8 mouse cellular contexts compared by ENCODE assay signal in the genomic region with DNA sequence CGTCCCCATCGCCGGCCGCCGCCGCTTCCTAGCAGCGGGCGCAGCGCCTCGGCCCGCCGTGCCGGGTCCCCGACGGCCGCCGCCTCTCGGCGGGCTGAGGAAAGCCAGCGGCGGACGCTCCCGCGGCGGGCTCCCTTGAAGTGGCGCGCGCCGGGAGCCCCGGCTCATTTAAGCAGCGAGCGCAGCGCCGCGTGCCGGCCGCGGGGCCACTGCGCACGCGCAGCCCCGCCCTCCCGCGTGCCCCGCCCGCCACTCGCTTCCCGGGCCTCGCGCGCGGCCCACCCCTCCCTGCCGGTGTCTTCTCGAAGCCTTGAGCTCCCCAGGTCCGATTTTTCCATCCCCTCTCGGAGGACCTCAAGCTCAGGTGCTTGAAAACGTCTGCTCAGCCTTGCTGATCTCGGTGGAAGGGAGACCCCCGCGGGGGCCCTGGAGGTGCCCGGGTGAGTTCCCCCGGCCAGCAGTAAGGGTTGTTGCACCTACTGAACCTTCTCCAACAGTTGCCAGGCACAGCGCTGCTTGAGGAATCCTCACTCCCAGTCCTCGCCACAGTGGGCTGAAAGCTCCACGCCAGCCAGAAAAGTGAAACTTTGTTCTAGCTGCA. TPM values are rescaled to one million over a fixed set of nuclear protein-coding genes. Genes with fewer than 3 reads are reported as not detected.
A peak's percentile ranks its signal among the peaks of the same experiment; 100 is the strongest.
DNase-seq lines count a peak whose midpoint lies in the region; ATAC-seq and TF ChIP-seq lines count a peak whose summit lies in the region.

A gene (minus strand): TSS at position 174 of the 601 bp plus-strand sequence.

- peaks cover 3% of the 10 kb centered on the region; the same call in 1 of the 2 replicates for H3K79me2 ChIP-seq in MEL (ENCODE audit: control insufficient read depth, insufficient read depth, low read length, poor library complexity)

- 7% methylated on average over 38 of the region's 65 CpGs for WGBS in hindbrain, embryonic 13.5 days

- peaks cover 4 to 15% of the 10 kb centered on the region in 2 experiments; a peak in 3 of 4 replicates for H3K4me1 ChIP-seq in MEL (ENCODE audit: control insufficient read depth in 1 of 2, insufficient read depth in 2 of 2, low read length in 2 of 2)
- H3K4me1 ChIP-seq in hindbrain, embryonic 13.5 days (replicated peaks): peaks cover 8% of the 10 kb centered on the region

- H3K27ac ChIP-seq in MEL (ENCODE audit: control insufficient read depth, low read depth, low read length): peak within 1 kb of the TSS; percentile 45; the same call in 1 of the 2 replicates
- peak within 1 kb of the TSS; percentile 99 for H3K27ac ChIP-seq in hindbrain, embryonic 13.5 days

- H3K9ac ChIP-seq in MEL (ENCODE audit: control insufficient read depth, low read depth, low read length, poor library complexity, severe bottlenecking): peak within 1 kb of the TSS; percentile 80
- H3K9ac ChIP-seq in hindbrain, embryonic 13.5 days: peak within 1 kb of the TSS; percentile 96

- TF ChIP-seq EP300 in MEL (IDR thresholded peaks at IDR 0.05; ENCODE audit: low read depth in 1 of 2, low read length in 2 of 2): no peak

- peak; percentile 71 to 79; a peak in 3 of 4 replicates for TF ChIP-seq POLR2A in MEL (IDR thresholded peaks at IDR 0.05; ENCODE audit: control insufficient read depth in 1 of 2, insufficient read depth in 1 of 2, low read depth in 1 of 2, low read length in 2 of 2, poor library complexity in 1 of 2)

- H3K4me3 ChIP-seq in MEL (ENCODE audit: control insufficient read depth in 1 of 2, insufficient read depth in 1 of 2, low read depth in 2 of 2, low read length in 2 of 2): peak within 1 kb of the TSS; percentile 52 to 89
- H3K4me3 ChIP-seq in hindbrain, embryonic 13.5 days: peak within 1 kb of the TSS; percentile 89

- TF ChIP-seq CTCF in MEL (IDR thresholded peaks at IDR 0.05 in 2 of 3, conservative IDR thresholded peaks at IDR 0.05 in 1 of 3; ENCODE audit: control insufficient read depth in 1 of 3, insufficient read depth in 1 of 3, low read depth in 2 of 3, low read length in 3 of 3, poor library complexity in 1 of 3, severe bottlenecking in 1 of 3): no peak

- peaks cover 0 to 15% of the 10 kb centered on the region in 2 experiments; a peak in 2 of 4 replicates for H3K36me3 ChIP-seq in MEL (ENCODE audit: control insufficient read depth in 1 of 2, insufficient read depth in 2 of 2, low read length in 2 of 2)
- H3K36me3 ChIP-seq in hindbrain, embryonic 13.5 days: no peaks in the 10 kb centered on the region

- peak; percentile 72 for DNase-seq in MEL (ENCODE audit: low read depth, low spot score)
- peak; percentile 83 for DNase-seq in cerebellum, adult 9-11 months
- DNase-seq in frontal cortex, adult 2 months (ENCODE audit: extremely low spot score in 1 of 2, low spot score in 1 of 2): peak in 1 of 2 experiments; percentile 76
- DNase-seq in layer of hippocampus, postnatal 25 days (ENCODE audit: extremely low spot score in 1 of 2, low spot score in 1 of 2): peak; percentile 67 to 74
- peak; percentile 71 for DNase-seq in lung, postnatal 14 days
- peak; percentile 60 for DNase-seq in retina, adult 2 months (ENCODE audit: low read depth, low spot score)
- DNase-seq in thymus, postnatal 25 days: peak; percentile 85

- peak; percentile 94 for ATAC-seq in hindbrain, embryonic 13.5 days (ENCODE audit: low FRiP score)

- H3K9me3 ChIP-seq in MEL (replicated peaks; ENCODE audit: insufficient read depth, low read length): no peaks in the 10 kb centered on the region
- no peaks in the 10 kb centered on the region for H3K9me3 ChIP-seq in hindbrain, embryonic 13.5 days

- peak within 1 kb of the TSS; percentile 75 for H3K4me2 ChIP-seq in hindbrain, embryonic 13.5 days

- no peak for TF ChIP-seq RAD21 in MEL (IDR thresholded peaks at IDR 0.05; ENCODE audit: low read depth, low read length)

- no peaks in the 10 kb centered on the region for H3K27me3 ChIP-seq in MEL (ENCODE audit: control insufficient read depth in 1 of 2, insufficient read depth in 2 of 2, low read length in 2 of 2)
- 0 out of 2 replicates have a peak, but pooled peaks cover 9% of the 10 kb centered on the region for H3K27me3 ChIP-seq in hindbrain, embryonic 13.5 days

TF ChIP-seq in MEL, 35 proteins besides CTCF, POLR2A, EP300 and RAD21:
- 0 out of 2 replicates have a peak, but pooled peaks have one; percentile 6 for TF ChIP-seq ELF1 (IDR thresholded peaks at IDR 0.05; ENCODE audit: low read depth, low read length)
- TF ChIP-seq NELFE (IDR thresholded peaks at IDR 0.05; ENCODE audit: low read depth, low read length): peak; percentile 80
- peak; percentile 75 for TF ChIP-seq NRF1 (IDR thresholded peaks at IDR 0.05; ENCODE audit: insufficient read depth, low read depth, low read length, poor library complexity, severe bottlenecking)
- no peak for TF ChIP-seq SMC3 (IDR thresholded peaks at IDR 0.05; ENCODE audit: low read depth, low read length)
- peak; percentile 90 for TF ChIP-seq MAX (IDR thresholded peaks at IDR 0.05; ENCODE audit: low read length)
- no peak for TF ChIP-seq JUND (IDR thresholded peaks at IDR 0.05; ENCODE audit: low read depth, low read length)
- no peak for TF ChIP-seq POLR2AphosphoS5 (IDR thresholded peaks at IDR 0.05; ENCODE audit: borderline replicate concordance, low read depth, low read length)
- 0 out of 2 replicates have a peak, but pooled peaks have one; percentile 16 for TF ChIP-seq UBTF (IDR thresholded peaks at IDR 0.05; ENCODE audit: borderline replicate concordance, insufficient read depth, low read depth, low read length)
- TF ChIP-seq ZMIZ1 (IDR thresholded peaks at IDR 0.05; ENCODE audit: low read depth, low read length): 0 out of 2 replicates have a peak, but pooled peaks have one; percentile 47
- TF ChIP-seq MXI1 (IDR thresholded peaks at IDR 0.05; ENCODE audit: low read depth, low read length): 0 out of 2 replicates have a peak, but pooled peaks have one; percentile 25
- no peak for TF ChIP-seq MAFK (IDR thresholded peaks at IDR 0.05; ENCODE audit: borderline replicate concordance, low read depth, low read length)
- TF ChIP-seq ETS1 (IDR thresholded peaks at IDR 0.05; ENCODE audit: low read depth, low read length): 0 out of 2 replicates have a peak, but pooled peaks have one; percentile 7

RNA-seq across cellular contexts. Expression of the gene that starts here (rescaled TPM):
- total RNA-seq in MEL (2012; rRNA removed): 3.7 and 4.3 TPM in 2 replicates
- polyA plus RNA-seq in MEL (2012; ENCODE audit: insufficient read depth in 1 of 2, insufficient read length in 2 of 2, low read depth in 1 of 2, low replicate concordance in 2 of 2, missing spikeins in 1 of 2): 1 to 10 TPM in 1 of 2 experiments, not detected in 1; 3.2 TPM
- polyA plus RNA-seq in frontal cortex, adult 2 months (2012; rRNA removed): 29.8 and 31.2 TPM in 2 replicates
- polyA plus RNA-seq in hindbrain, embryonic 13.5 days (2015; fragmentation: Nextera tagmentation; extraction: Ambion mirVana): 49.3 and 49.7 TPM in 2 replicates
- 10 to 100 TPM; 40.4 to 46.9 TPM for total RNA-seq in layer of hippocampus, postnatal 25 days (2021)
